ENCODE assay signal across 9 mouse cellular contexts in genomic region chr17:29015638-29016037, GRCm38 (mm10). TPM values are rescaled to one million over a fixed set of nuclear protein-coding genes. Genes with fewer than 3 reads are reported as not detected.
DNase-seq lines count a peak whose midpoint lies in the region; ATAC-seq and TF ChIP-seq lines count a peak whose summit lies in the region.
"Had no signal": no experiment of that assay in that cellular context is flagged by ENCODE, and none has a peak within 500 bp of the region (broad histone marks: within the 10 kb centered on the region; RNA-seq: fewer than 3 reads in every experiment).

No protein-coding gene starts in this region.

- peaks cover 87% of the 10 kb centered on the region for H3K4me1 ChIP-seq in E14TG2a.4 (replicated peaks; ENCODE audit: low read depth, low read length)
- H3K4me1 ChIP-seq in neural tube, embryonic 11.5 days (ENCODE audit: control insufficient read depth, insufficient read depth, low read length), result no peaks in the 10 kb centered on the region

- H3K4me2 ChIP-seq in neural tube, embryonic 11.5 days (ENCODE audit: low read depth), result no peak overlapping the region
- H3K4me2 ChIP-seq: lung, embryonic 15.5 days had no signal

- H3K9me3 ChIP-seq in E14TG2a.4 (ENCODE audit: low read length), result no peaks in the 10 kb centered on the region
- no peaks in the 10 kb centered on the region for H3K9me3 ChIP-seq in neural tube, embryonic 11.5 days (ENCODE audit: control insufficient read depth, low read length)
- H3K9me3 ChIP-seq: lung, embryonic 15.5 days had no signal

- H3K4me3 ChIP-seq in E14TG2a.4 (replicated peaks; ENCODE audit: low read length), result no peak overlapping the region
- H3K4me3 ChIP-seq in neural tube, embryonic 11.5 days (ENCODE audit: low read depth, low read length), result no peak overlapping the region
- H3K4me3 ChIP-seq: lung, embryonic 15.5 days had no signal

- peak; percentile 49 to 72 for DNase-seq in heart, adult 18-20 months
- no peak for DNase-seq in heart, postnatal 25 days (ENCODE audit: low spot score)
- peak; percentile 23 for DNase-seq in 3134 (ENCODE audit: extremely low read depth, insufficient read length, low spot score)
- DNase-seq in neural tube, embryonic 11.5 days (ENCODE audit: low spot score), result peak; percentile 48
- DNase-seq in right cerebral cortex, adult 2 months (ENCODE audit: low spot score in 2 of 2), result no peak
- no peak for DNase-seq in layer of hippocampus, adult 8-10 months (ENCODE audit: low spot score in 2 of 2)

- no peak overlapping the region for H3K27ac ChIP-seq in neural tube, embryonic 11.5 days (ENCODE audit: low read depth, low read length)
- H3K27ac ChIP-seq: lung, embryonic 15.5 days had no signal

- peak; percentile 71 for ATAC-seq in erythroid progenitor cell, adult 5-6 weeks (replicated peaks; ENCODE audit: low FRiP score, poor library complexity, severe bottlenecking)
- ATAC-seq in neural tube, embryonic 11.5 days (ENCODE audit: insufficient read depth, low FRiP score, low TSS enrichment), result no peak

- 16% methylated on average over 2 of the region's 2 CpGs for WGBS in neural tube, embryonic 11.5 days

- no peaks in the 10 kb centered on the region for H3K36me3 ChIP-seq in E14TG2a.4 (ENCODE audit: insufficient read depth, low read length)
- no peaks in the 10 kb centered on the region for H3K36me3 ChIP-seq in neural tube, embryonic 11.5 days (ENCODE audit: control insufficient read depth, insufficient read depth, low read length)
- H3K36me3 ChIP-seq: lung, embryonic 15.5 days had no signal

- H3K27me3 ChIP-seq in E14TG2a.4 (ENCODE audit: insufficient read depth, low read length), result no peaks in the 10 kb centered on the region
- H3K27me3 ChIP-seq in neural tube, embryonic 11.5 days (ENCODE audit: control insufficient read depth, insufficient read depth, low read length), result no peaks in the 10 kb centered on the region
- H3K27me3 ChIP-seq: lung, embryonic 15.5 days had no signal

- peak; percentile 91 for TF ChIP-seq CTCF in E14TG2a.4 (conservative IDR thresholded peaks at IDR 0.05; ENCODE audit: low read length)

- H3K9ac ChIP-seq in neural tube, embryonic 11.5 days (ENCODE audit: low read length), result no peak overlapping the region
- H3K9ac ChIP-seq: lung, embryonic 15.5 days had no signal

- intact Hi-C loops in heart, postnatal 25 days (cut with DNase I), result no loop called here

RNA-seq across cellular contexts. Expression of gene Stk38, which starts 7.8 kb away (rescaled TPM):
- 10 to 100 TPM; 22.0 to 28.8 TPM for total RNA-seq in heart, adult 18-20 months (2021)
- 10 to 100 TPM; 32.8 to 38.2 TPM for total RNA-seq in heart, postnatal 25 days (2021)
- total RNA-seq in erythroid progenitor cell, adult 5-6 weeks (2015; ENCODE audit: low replicate concordance), result 112 and 129 TPM in 2 replicates
- total RNA-seq in erythroid progenitor cell, adult 5-6 weeks (2017; ENCODE audit: low replicate concordance), result 111 and 134 TPM in 2 replicates
- 141 and 145 TPM in 2 replicates for polyA plus RNA-seq in neural tube, embryonic 11.5 days (2014; fragmentation: Nextera tagmentation; extraction: Ambion mirVana)
- total RNA-seq in layer of hippocampus, adult 8-10 months (2022), result 10 to 100 TPM; 56.9 to 81.7 (median 64.5) TPM

RNA-seq across cellular contexts. Expression of gene Srsf3, which starts 16.8 kb away (rescaled TPM):
- 10 to 100 TPM; 74.9 to 89.9 TPM for total RNA-seq in heart, adult 18-20 months (2021)
- 10 to 100 TPM; 68.9 to 75.4 TPM for total RNA-seq in heart, postnatal 25 days (2021)
- 336 and 352 TPM in 2 replicates for total RNA-seq in erythroid progenitor cell, adult 5-6 weeks (2015; ENCODE audit: low replicate concordance)
- total RNA-seq in erythroid progenitor cell, adult 5-6 weeks (2017; ENCODE audit: low replicate concordance), result 441 and 499 TPM in 2 replicates
- 784 and 802 TPM in 2 replicates for polyA plus RNA-seq in neural tube, embryonic 11.5 days (2014; fragmentation: Nextera tagmentation; extraction: Ambion mirVana)
- total RNA-seq in layer of hippocampus, adult 8-10 months (2022), result 100 to 1,000 TPM; 117 to 141 (median 132) TPM

Comparison
In these comparisons a context has a peak if more than half of its experiments do, and no peak if none do; other contexts are left out.
1. DNase-seq: peak in heart, adult 18-20 months (2 of 2), 3134 (single experiment) and neural tube, embryonic 11.5 days (single experiment); none in heart, postnatal 25 days (single experiment), right cerebral cortex, adult 2 months (0 of 2) and layer of hippocampus, adult 8-10 months (0 of 2).